Mouse (Mus musculus): ENCODE measurements around the gene Efna5. TPM values are rescaled to one million over a fixed set of nuclear protein-coding genes. Genes with fewer than 3 reads are reported as not detected.

Efna5 gene
- polyA plus RNA-seq (2012; rRNA removed): 0.55 and 0.63 TPM in 2 replicates

GRCm38 (mm10) chr17:62881176-62881790 is at the start of gene Efna5:
Gene Efna5 (minus strand): TSS chr17:62881317.

All from liver, embryonic 14 days (tissue).